Mouse (Mus musculus) large intestine, adult 2 months (tissue): ENCODE results near the gene H2-Eb1. TPM values are rescaled to one million over a fixed set of nuclear protein-coding genes. Genes with fewer than 3 reads are reported as not detected.

Source experiments
- DNase-seq: peaks from one replicate; pipeline ENCODE4 v3.0.0-alpha.2; 2012; ENCODE audit warnings: low read depth, low spot score
- WGBS: fragments of 180-500 bp; shearing (Covaris S2); methylation state at CpG from one replicate; pipeline ENCODE4 v1.1.7; 2018; 5-methylcytosine and 5-hydroxymethylcytosine counted together
- polyA plus RNA-seq: library from polyadenylated mRNA; depleted of rRNA; stranded (reverse); fragments of >200 nt; gene quantifications from 2 replicates; pipeline ENCODE4 v1.2.3, GENCODE M21; 2012; rRNA removed

H2-Eb1 gene
- 665 and 730 TPM in 2 replicates for polyA plus RNA-seq

DNA sequence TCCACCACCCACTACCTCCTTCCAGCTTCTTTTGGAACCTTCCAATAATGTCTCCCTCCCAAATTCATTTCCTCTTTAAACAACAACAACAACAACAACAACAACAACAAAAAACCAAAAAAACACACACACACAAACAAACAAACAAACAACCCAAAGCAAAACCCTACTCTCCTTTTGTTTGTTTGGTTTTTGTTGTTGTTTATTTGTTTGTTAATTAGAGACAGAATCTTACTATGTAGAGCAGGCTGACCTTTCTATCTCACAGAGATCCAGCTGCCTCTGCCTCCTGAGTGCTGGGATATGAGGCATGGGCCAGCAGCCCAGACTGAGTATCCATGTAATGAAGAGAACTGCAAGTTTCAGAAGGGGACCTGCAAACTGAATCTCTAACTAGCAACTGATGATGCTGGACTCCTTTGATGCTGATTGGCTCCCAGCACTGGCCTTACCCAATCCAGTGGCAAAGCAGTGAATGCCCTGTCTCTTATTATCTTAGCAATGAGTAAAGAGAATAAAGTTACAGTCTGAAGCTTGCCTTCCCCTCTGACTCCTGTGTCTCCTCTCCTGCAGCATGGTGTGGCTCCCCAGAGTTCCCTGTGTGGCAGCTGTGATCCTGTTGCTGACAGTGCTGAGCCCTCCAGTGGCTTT is at the start of gene H2-Eb1:
Gene H2-Eb1, plus strand, starts transcription at position 488 of the 651 bp plus-strand sequence.
- DNase-seq, result no peak

DNA sequence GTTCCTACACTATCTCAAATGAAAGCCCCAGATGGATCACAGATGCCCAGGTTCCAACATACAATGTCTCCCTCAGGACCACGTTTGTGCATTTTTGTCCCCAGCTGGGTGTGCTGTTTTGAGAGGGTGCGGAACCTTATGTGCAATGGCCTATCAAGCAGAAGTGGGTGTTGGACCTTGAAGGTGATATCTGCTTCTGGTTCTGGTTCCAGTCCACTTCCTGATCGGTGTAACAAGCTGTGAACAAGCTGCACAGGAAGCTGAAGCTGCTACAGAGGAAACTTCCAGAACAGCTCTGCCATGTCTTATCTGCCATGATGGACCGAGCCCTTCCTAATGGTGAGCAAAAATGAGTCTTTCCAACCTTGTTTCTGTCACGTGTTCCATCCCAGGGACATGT is 49.2 kb upstream of the H2-Eb1 start:
- WGBS, result 81% methylated on average over 5 of the region's 5 CpGs
- DNase-seq, result no peak

DNA sequence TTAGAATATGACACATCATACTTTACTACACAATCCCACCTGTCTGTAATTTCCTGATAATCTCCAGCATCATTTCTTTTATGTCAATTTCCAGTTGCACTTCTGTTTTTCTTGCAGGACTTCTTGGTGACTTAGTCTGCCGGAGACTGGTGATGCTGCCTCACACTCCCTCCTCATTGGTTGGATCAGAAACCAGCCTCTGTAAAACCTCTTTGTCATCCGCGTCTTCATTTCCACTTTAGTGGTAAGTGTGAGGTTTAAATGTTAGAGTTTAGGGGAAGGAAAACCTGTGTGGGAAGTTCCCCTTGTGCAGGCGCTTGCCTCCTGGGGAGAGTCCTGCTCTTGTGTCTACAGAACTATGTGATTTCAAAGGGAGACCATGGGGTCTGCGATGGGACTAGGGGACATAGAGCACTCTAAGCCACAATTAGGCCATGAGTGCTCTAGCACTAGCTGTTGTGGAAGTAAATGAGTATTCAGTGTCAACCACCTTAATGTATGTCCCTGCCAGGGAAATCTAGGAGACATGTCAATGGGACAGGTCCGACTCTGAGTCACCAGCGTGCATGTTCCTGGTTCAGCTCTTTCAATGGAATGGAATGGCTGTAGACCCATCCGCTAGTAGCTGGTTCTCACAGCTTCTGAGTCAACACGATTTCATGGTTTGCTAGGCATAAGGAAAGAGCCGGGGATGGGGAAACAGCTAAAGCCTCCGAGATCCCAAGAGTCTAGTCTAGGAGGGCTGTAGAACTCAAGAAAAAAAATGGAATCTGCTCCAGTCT is 47.9 kb upstream of the H2-Eb1 start, which contains the start of gene H2-Ab1:
Gene H2-Ab1, plus strand, starts transcription at position 96 of the 782 bp plus-strand sequence.
- WGBS, result 68% methylated on average over 11 of the region's 11 CpGs
- DNase-seq, result no peak

DNA sequence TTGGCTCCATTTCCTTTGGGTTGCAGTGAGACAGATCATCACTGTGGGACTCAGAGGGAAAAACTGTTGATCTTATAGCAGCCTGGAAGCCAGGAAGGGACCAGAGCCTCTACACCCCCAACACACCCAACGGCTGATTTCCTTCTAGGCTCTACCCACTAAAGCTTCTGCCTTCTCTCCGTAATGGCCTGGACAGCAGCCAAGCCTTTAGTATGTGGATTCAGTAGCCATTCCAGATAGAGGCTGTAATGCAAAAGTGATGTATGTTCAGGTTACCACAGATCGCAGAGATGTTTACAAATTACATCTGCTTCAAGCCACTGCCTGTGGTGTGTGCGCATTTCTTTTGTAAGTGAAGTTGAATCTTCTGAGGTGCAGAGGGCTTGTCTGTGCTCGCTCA is 45.1 kb upstream of the H2-Eb1 start:
- 34% methylated on average over 5 of the region's 5 CpGs for WGBS
- no peak for DNase-seq

DNA sequence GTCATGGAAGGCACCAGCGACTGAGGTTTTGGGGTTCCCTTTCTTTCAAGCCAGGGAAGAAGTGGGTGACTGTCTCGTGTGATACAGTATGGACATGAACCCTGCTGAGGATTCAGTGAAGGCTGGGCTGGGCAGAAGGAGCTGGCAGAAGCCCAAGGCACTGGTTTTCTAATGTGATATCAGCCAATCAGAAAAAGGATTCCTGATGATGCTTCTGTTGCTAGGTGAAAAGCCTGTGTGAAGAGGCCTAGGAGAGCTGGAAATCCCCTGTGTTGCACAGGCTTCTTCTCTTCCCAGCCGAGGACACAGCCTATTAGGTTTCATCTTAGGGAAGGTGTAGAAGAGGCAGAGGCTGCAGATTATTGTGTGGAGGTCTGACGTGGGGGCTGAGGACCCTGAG is 44.2 kb upstream of the H2-Eb1 start:
- DNase-seq, result peak; percentile 57
- 25% methylated on average over 4 of the region's 4 CpGs for WGBS

DNA sequence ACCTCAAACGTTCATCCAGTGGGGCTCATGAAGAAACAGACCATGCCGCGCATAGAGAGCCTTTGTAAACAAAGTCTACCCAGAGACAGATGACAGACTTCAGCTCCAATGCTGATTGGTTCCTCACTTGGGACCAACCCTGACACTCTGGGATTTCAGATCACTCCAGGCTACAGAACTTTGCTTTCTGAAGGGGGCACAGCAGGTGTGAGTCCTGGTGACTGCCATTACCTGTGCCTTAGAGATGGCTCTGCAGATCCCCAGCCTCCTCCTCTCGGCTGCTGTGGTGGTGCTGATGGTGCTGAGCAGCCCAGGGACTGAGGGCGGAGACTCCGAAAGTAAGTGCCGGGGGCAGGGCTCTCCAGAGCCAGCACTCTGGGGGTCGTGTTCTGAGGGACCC is 42.6 kb upstream of the H2-Eb1 start:
- 1% methylated on average over 8 of the region's 8 CpGs for WGBS
- peak; percentile 60 for DNase-seq

DNA sequence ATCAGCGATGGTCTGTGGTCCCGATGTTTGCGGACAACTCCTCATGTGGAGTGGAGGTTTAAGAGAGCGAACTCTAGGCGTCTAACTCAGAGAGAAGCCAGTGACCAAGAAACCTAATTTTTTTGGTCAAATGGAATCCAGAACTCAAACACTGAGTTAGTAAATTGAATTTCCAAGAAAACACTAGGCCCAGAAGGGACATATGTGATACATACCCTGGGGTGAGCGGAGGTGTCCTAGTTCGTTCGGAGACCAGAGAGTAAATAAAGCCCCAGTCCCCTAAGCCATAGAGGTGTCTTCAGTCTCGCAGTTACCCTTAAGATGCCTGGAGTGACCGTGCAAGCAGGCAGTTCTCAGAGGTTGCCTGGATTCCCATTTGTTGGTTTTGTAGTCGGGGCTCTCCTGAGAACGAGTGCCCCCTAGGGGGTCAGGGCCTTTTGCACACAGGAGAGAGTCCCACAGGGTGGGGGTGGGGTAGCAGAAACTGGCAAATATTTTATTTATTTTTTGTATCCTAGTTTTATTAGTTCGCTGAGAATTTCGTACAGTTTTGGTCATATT is 41.8 kb upstream of the H2-Eb1 start:
- WGBS, result 11% methylated on average over 14 of the region's 14 CpGs
- DNase-seq, result no peak

DNA sequence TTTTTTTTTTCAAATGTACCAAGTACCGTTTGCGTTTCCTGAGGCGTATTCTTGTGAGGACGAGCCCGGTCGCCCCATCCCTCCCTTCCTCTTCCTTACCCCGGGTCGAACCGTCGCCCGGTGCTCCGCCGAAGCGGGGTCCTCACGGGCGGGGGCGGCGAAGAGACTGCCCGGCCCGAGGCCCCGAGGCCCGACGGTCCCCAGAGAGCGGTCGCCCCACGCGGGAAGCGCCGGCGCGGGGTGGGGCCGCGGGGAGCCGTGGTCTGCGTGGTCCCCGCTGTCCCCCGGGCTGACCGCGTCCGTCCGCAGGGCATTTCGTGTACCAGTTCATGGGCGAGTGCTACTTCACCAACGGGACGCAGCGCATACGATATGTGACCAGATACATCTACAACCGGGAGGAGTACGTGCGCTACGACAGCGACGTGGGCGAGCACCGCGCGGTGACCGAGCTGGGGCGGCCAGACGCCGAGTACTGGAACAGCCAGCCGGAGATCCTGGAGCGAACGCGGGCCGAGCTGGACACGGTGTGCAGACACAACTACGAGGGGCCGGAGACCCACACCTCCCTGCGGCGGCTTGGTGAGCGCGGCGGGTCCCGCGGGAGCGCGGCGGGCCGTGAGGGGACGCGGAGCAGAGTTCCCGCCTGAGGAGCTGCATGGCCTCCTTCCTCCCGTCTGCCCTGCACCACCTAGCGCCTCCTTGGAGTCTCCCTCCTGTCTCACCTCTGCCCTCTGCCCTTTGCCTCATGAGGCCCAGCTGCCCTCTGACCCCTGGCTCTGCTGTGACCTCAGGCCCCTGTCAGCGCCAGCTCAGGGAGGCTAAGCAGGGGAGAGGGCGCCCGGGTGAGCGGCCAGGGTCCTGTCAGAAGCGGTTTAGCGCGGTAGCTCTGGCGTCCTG is 41.0 kb upstream of the H2-Eb1 start:
- DNase-seq, result no peak

DNA sequence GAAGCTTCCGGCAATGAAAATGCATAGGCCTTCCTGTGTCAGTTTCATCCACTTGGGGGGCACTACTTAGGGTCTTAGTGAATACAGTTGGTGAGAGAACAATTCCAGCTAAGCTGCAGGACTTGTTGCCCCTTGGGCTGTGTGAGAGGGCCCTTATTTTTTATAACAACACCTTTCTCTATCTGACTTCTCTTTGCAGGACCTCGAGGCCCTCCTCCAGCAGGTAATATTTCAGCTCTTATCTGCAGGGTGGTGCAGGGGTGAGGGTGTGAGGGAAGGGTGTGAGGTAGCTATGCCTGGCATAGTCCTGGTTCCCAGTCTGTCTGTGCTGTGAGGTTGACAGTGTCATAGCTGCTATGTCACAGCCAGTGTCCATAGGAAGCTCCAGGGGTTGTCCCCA is 37.4 kb upstream of the H2-Eb1 start:
- 63% methylated on average over 2 of the region's 2 CpGs for WGBS
- DNase-seq, result no peak

More for the DNA sequence above, 41.0 kb upstream of the H2-Eb1 start:
- WGBS, result 2% methylated on average over 92 of the region's 93 CpGs

DNA sequence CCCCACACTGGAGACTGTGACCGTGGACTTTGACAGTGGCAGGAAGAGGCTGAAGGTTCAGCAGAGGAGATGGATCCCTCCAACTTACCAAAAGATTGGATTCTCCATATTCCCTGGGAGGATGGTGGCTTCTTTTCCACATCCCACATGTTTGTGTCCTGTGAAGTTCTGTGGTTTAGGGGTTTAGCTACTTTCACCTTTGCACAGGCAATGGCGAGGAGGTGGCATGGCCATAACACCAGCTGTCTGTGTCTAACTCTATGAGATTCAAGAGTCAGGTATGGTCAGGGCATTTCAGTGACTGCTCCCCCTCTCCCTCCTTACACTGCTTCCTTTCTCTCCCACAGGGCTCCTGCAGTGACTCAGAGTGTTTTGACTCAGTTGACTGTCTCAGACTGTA is 36.9 kb upstream of the H2-Eb1 start:
- WGBS, result 78% methylated on average over 2 of the region's 2 CpGs

DNA sequence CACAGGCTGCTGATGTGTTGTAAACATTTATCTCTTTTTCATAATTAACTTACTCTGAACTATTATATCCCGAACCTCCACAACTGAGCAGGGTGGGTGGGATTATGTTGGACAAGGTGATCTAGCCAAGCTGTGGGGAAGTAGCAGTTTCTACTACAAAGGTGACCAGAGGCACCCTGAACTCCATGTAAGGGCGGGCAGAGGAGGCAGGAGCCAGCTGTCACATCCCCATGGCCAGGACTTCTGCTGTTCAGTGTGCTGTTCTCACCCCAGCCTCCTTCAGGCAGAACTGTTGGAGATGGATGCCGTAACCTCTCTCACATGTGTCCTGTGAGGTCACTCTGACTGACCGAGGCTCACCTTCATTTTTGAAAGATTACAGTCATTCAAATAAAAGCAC is 35.9 kb upstream of the H2-Eb1 start:
- no peak for DNase-seq

More for the DNA sequence above, 36.9 kb upstream of the H2-Eb1 start:
- DNase-seq, result no peak

DNA sequence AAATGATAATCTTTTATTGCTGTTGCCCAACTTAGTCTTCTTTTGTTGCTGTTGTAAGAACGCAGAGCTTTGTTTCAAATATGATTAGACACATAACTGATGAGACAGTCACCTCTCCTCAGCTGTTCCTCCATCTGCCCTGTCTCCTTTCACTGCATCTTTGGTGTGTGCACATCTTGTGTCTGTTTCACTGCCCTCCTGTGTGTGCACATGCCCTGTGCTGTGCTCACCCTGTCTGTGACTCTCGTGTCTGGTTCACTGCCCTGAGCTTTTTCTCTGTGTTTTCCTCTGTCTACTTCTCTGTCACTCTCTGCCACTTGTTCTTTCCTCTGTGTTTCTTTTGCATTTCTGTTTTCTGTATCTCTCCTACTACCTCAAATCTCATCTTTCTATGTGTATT is 35.4 kb upstream of the H2-Eb1 start:
- no peak for DNase-seq
- WGBS, result 61% methylated on average over 2 of the region's 2 CpGs

More for the DNA sequence above, 35.9 kb upstream of the H2-Eb1 start:
- WGBS, result 68% methylated on average over 4 of the region's 4 CpGs

DNA sequence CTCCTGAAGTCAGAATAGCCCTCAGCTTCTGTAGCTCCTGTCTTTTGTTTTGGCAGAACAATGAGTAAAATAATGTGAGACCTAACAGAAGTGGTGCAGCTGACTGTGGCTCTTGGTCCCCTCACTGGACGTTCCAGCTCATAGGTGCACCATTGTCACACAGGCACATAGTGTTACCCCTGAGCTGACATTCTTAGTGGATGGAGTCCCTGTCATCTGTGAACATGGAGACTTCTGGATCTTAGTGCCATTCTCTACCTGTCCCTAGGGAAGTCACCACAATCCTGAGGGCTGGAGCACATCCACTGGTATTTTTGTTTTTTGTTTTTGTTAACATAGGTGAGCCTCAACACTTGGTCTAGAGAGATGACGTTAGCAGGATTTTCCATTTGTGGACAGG is 34.7 kb upstream of the H2-Eb1 start:
- WGBS, result 76% methylated on average over 2 of the region's 2 CpGs
- no peak for DNase-seq

DNA sequence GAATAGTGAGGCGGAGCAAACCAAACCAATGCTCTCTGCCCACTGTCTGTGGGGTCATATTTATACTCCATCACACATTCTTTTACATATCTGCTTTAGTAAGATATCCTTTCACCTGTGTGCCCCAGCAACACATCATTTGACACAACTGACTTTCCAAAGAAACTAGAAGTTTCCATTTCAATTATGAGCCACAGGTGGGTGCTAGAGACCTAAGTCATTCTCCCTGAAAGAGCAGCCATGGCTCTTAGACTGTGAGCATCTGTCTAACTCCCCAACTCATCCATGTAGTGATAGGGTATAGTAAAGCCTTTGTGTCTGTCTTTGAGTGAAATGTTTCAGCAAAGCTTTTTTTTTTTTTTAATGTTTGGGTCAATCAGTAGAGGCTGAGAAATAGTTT is 33.6 kb upstream of the H2-Eb1 start:
- DNase-seq, result no peak
- 91% methylated on average over 1 of the region's 1 CpGs for WGBS

DNA sequence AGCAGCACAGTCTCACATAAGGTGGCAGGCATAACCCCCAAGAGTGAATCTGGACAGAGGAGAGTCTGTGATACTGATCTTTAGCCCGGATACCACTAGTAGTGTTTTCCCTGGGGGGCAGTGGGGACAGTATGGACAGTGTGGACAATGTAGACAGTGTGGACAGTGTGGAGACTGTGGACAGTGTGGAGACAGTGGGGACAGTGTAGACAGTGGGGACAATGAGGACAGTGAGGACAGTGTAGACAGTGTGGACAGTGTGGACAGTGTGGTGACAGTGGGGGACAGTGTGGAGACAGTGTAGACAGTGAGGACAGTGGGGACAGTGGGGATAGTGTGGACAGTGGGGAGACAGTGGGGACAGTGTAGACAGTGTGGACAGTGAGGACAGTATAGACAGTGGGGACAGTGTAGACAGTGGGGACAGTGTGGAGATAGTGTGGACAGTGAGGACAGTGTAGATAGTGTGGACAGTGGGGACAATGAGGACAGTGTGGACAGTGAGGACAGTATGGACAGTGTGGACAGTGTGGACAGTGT is 25.1 kb upstream of the H2-Eb1 start:
- no peak for DNase-seq
- 79% methylated on average over 1 of the region's 1 CpGs for WGBS

DNA sequence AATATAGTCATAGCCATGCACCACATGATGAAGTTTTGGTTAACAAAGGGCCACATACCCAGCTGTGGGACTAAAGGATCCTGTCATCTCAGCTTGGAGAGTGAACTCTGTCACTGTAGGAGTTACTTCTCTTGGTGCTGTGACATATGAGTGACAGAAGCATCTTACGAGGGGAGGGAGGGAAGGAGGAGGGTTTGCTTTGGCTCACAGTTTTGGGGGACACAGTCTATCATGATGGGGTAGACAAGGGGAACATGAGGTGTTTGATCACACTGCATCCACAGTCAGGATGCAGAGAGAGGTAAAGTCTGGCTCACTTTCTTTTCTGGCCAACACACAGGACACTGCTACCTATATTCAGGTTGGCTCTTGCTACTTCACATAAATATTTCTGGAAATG is 23.8 kb upstream of the H2-Eb1 start:
- no peak for DNase-seq
- whole genome bisulfite sequencing, result 50% methylated on average over 1 of the region's 1 CpGs

DNA sequence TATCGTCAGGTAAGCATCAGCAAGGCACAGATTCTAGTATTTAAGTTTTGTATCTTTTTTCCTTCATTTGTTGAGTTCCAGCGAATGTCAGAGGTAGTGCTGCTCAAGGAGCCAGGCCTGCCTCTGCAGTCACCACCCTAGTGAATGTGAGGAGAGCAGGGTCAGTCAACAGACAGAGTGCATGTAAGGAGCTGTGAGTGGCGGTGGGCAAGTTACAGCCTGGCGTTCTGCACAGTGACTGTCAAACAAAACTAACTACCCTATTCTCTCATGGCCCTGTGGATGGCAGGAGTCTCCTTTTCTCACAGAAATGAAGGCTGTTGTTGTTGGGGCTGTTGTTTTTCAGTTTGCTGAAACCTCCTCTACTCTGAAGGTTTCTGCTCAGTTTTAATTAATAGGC is 20.3 kb upstream of the H2-Eb1 start:
- DNase-seq, result no peak
- WGBS, result 77% methylated on average over 4 of the region's 4 CpGs

DNA sequence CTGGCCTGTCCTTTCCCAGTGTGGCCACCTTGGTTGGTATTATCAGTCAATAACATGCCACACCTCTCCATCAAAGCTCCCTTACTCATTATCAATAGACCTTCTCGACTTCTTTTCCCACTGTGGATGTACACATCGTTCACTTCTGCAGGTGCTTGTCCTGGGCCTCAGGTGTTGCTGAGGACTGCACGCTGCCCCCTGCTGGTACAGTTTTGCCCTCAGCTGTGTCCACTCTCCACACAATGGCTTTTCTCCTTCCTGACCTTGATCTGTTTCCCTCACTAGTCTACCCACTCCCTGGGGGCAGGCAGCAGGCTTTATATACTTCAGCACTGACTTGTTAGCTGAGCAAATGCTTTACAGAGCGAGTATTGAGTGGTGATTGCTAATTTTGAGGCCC is 19.8 kb upstream of the H2-Eb1 start:
- DNase-seq, result no peak
- 23% methylated on average over 4 of the region's 4 CpGs for WGBS

DNA sequence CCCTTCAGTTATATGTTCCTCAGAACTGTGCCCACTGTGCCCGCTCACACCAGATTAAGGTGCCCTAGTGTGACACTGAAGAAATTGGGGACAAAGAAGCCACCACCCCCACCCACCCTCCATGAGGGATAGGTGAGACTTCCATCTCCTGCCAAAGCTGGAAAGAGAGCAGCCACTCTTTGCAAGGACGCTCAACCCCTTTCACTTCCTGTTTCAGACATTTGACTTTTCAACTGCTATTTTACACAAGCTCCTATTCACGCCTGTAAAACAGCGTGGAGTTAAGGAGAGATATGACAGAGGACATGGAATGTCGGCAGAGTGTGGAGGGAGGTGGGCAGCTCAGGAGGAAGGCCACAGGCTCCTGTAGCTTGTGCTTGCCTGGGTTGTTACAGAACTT is 19.2 kb upstream of the H2-Eb1 start:
- no peak for DNase-seq
- WGBS, result 80% methylated on average over 5 of the region's 5 CpGs

DNA sequence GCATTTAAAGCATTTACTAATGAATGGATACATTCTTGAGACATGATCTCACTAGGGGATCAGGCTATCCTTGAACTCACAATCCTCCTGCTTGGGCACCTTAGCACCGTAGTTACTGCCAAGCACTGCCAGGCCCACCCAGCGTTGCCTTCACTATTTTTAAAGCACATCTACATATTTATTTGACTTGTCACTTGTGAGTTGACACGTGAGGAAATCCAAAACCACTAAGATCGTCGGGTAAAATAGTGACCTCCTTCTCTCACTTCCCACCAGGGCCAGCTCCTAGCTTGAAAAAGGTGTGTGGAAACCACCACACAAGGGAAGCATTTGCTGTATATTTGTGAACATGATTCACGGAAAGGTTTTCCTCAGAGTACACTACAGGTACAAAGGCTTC is 18.7 kb upstream of the H2-Eb1 start:
- WGBS, result 60% methylated on average over 6 of the region's 6 CpGs
- DNase-seq, result no peak
